Mouse (Mus musculus): ENCODE results near the gene Wnt9a.
"Not testable (repeated sequence)": the region's sequence is repeated elsewhere in the genome, so short reads cannot be mapped to it uniquely, and the experiment has no call there.

Gene Wnt9a

GRCm38 (mm10) chr11:59335150-59335549, 28.4 kb downstream of the Wnt9a start:
- DNase-seq (ENCODE audit: low spot score in 2 of 2), result no peak

GRCm38 (mm10) chr11:59335942-59336341, 29.2 kb downstream of the Wnt9a start:
- DNase-seq (ENCODE audit: low spot score in 2 of 2), result no peak

- no peak for DNase-seq (ENCODE audit: low spot score in 2 of 2)
Observed at GRCm38 (mm10) chr11:59336381-59336780, 29.7 kb downstream of the Wnt9a start.

GRCm38 (mm10) chr11:59337955-59338735, 31.4 kb downstream of the Wnt9a start:
- no peak for DNase-seq (ENCODE audit: low spot score in 2 of 2)

- DNase-seq (ENCODE audit: low spot score in 2 of 2), result no peak
Observed at GRCm38 (mm10) chr11:59338736-59339120, 32.0 kb downstream of the Wnt9a start.

- no peak for DNase-seq (ENCODE audit: low spot score in 2 of 2)
Observed at GRCm38 (mm10) chr11:59342956-59343355, 36.2 kb downstream of the Wnt9a start.

GRCm38 (mm10) chr11:59346166-59346910, 39.6 kb downstream of the Wnt9a start:
- no peak for DNase-seq (ENCODE audit: low spot score in 2 of 2)

GRCm38 (mm10) chr11:59350326-59350725, 43.6 kb downstream of the Wnt9a start:
- DNase-seq (ENCODE audit: low spot score in 2 of 2), result no peak

- DNase-seq (ENCODE audit: low spot score in 2 of 2), result no peak
Observed at GRCm38 (mm10) chr11:59354793-59355192, 48.1 kb downstream of the Wnt9a start.

GRCm38 (mm10) chr11:59356874-59357289, 50.2 kb downstream of the Wnt9a start:
- DNase-seq (ENCODE audit: low spot score in 2 of 2), result no peak

GRCm38 (mm10) chr11:59361291-59361690, 54.6 kb downstream of the Wnt9a start:
- DNase-seq (ENCODE audit: low spot score in 2 of 2), result no peak

GRCm38 (mm10) chr11:59364007-59364406, 57.3 kb downstream of the Wnt9a start:
- DNase-seq (ENCODE audit: low spot score in 2 of 2), result no peak

GRCm38 (mm10) chr11:59364417-59364816, 57.7 kb downstream of the Wnt9a start:
- no peak for DNase-seq (ENCODE audit: low spot score in 2 of 2)

- DNase-seq (ENCODE audit: low spot score in 2 of 2), result no peak
Observed at GRCm38 (mm10) chr11:59366031-59366430, 59.3 kb downstream of the Wnt9a start.

- no peak for DNase-seq (ENCODE audit: low spot score in 2 of 2)
Observed at GRCm38 (mm10) chr11:59366633-59367032, 59.9 kb downstream of the Wnt9a start.

- DNase-seq (ENCODE audit: low spot score in 2 of 2), result not testable (repeated sequence)
Observed at GRCm38 (mm10) chr11:59367955-59368354, 61.2 kb downstream of the Wnt9a start.

GRCm38 (mm10) chr11:59369848-59370247, 63.1 kb downstream of the Wnt9a start:
- no peak for DNase-seq (ENCODE audit: low spot score in 2 of 2)

- DNase-seq (ENCODE audit: low spot score in 2 of 2), result no peak
Observed at GRCm38 (mm10) chr11:59375475-59375874, 68.7 kb downstream of the Wnt9a start, which contains the start of gene Prss38. Gene Prss38, minus strand, starts transcription at chr11:59375657.

GRCm38 (mm10) chr11:59377999-59378398, 71.3 kb downstream of the Wnt9a start:
- no peak for DNase-seq (ENCODE audit: low spot score in 2 of 2)

- DNase-seq (ENCODE audit: low spot score in 2 of 2), result no peak
Observed at GRCm38 (mm10) chr11:59379547-59379946, 72.8 kb downstream of the Wnt9a start.

Measured in spleen, postnatal 36 days (tissue).